Mouse (Mus musculus) myocyte (in vitro differentiated cells): ENCODE results near the gene Tuba1b. TPM values are rescaled to one million over a fixed set of nuclear protein-coding genes. Genes with fewer than 3 reads are reported as not detected.
A peak's percentile ranks its signal among the peaks of the same experiment; 100 is the strongest.
"Not testable (repeated sequence)": the region's sequence is repeated elsewhere in the genome, so short reads cannot be mapped to it uniquely, and the experiment has no call there.

Experiments used
- H3K27me3 ChIP-seq: one replicate; pipeline ENCODE4 v1.6.1; 2011; ENCODE audit not compliant: control insufficient read depth, insufficient read depth, insufficient read length
- H3K36me3 ChIP-seq: one replicate; pipeline ENCODE4 v1.6.1; 2011; ENCODE audit not compliant: control insufficient read depth, insufficient read depth
- H3K4me2 ChIP-seq: one replicate; pipeline ENCODE4 v1.6.1; 2011; ENCODE audit warnings: low read depth, control low read depth
- H3K4me3 ChIP-seq: one replicate; pipeline ENCODE4 v1.5.1; 2011; ENCODE audit warnings: mild to moderate bottlenecking, control low read depth, moderate library complexity
- H3K79me2 ChIP-seq: one replicate; pipeline ENCODE4 v1.6.1; 2011; ENCODE audit not compliant: control insufficient read depth, insufficient read depth
- H3ac ChIP-seq: one replicate; pipeline ENCODE4 v1.6.1; 2011; ENCODE audit not compliant: control insufficient read depth, insufficient read length
- CEBPB ChIP-seq: IDR thresholded peaks from 2 replicates; pipeline ENCODE4 v1.6.1; 2011; ENCODE audit warnings: mild to moderate bottlenecking, moderate library complexity; ENCODE audit not compliant: poor library complexity, insufficient read depth, severe bottlenecking
- E2F4 ChIP-seq: IDR thresholded peaks from one replicate; pipeline ENCODE4 v1.6.1; 2011; ENCODE audit warnings: mild to moderate bottlenecking, control low read depth, moderate library complexity; ENCODE audit not compliant: insufficient read depth
- MAX ChIP-seq: IDR thresholded peaks from one replicate; pipeline ENCODE4 v1.6.1; 2011; ENCODE audit warnings: low read depth, mild to moderate bottlenecking, control low read depth
- MYOD1 ChIP-seq, 3 experiments: IDR thresholded peaks; one replicate each; pipeline ENCODE4 v1.6.1; 2011; ENCODE audit warnings: control low read depth in 2 of 3, low read depth in 2 of 3, mild to moderate bottlenecking in 2 of 3, moderate library complexity in 1 of 3; ENCODE audit not compliant: insufficient read length in 2 of 3, control insufficient read depth in 1 of 3
- MYOG ChIP-seq, 3 experiments: IDR thresholded peaks; one replicate each; pipeline ENCODE4 v1.6.1; 2011; ENCODE audit warnings: control low read depth in 2 of 3, low read depth in 2 of 3, mild to moderate bottlenecking in 2 of 3; ENCODE audit not compliant: insufficient read length in 2 of 3, control insufficient read depth in 1 of 3, insufficient read depth in 1 of 3
- POLR2A ChIP-seq: IDR thresholded peaks from one replicate; pipeline ENCODE4 v1.6.1; 2011; ENCODE audit warnings: low read depth, mild to moderate bottlenecking, control low read depth, moderate library complexity; ENCODE audit not compliant: insufficient read length
- POLR2AphosphoS2 ChIP-seq: IDR thresholded peaks from one replicate; pipeline ENCODE4 v1.6.1; 2011; ENCODE audit warnings: low read depth, control low read depth; ENCODE audit not compliant: insufficient read length
- REST ChIP-seq: IDR thresholded peaks from one replicate; pipeline ENCODE4 v1.6.1; 2011; ENCODE audit warnings: mild to moderate bottlenecking, control low read depth, moderate library complexity; ENCODE audit not compliant: insufficient read depth, insufficient read length
- SRF ChIP-seq: IDR thresholded peaks from one replicate; pipeline ENCODE4 v1.6.1; 2011; ENCODE audit warnings: low read depth; ENCODE audit not compliant: control insufficient read depth, insufficient read length
- TCF12 ChIP-seq: IDR thresholded peaks from one replicate; pipeline ENCODE4 v1.6.1; 2011; ENCODE audit warnings: mild to moderate bottlenecking, control low read depth; ENCODE audit not compliant: poor library complexity, insufficient read depth, severe bottlenecking
- TCF3 ChIP-seq: IDR thresholded peaks from one replicate; pipeline ENCODE4 v1.6.1; 2011; ENCODE audit warnings: low read depth, control low read depth; ENCODE audit not compliant: insufficient read length
- USF1 ChIP-seq: IDR thresholded peaks from one replicate; pipeline ENCODE4 v1.6.1; 2011; ENCODE audit warnings: low read depth, mild to moderate bottlenecking, control low read depth, moderate library complexity
- polyA plus RNA-seq: library from polyadenylated mRNA; unstranded; fragments of >200 nt; fragmentation: generic; extraction: Trizol; gene quantifications from one replicate; pipeline ENCODE4 v1.2.1, GENCODE M21; 2012; ENCODE audit warnings: missing spikeins

The Tuba1b gene
- polyA plus RNA-seq, 1 experiment: 2,204 TPM

- Histone ChIP-seq H3ac (no peak overlapping the region), H3K4me2 (peak overlapping the region; percentile 87), H3K79me2 (no peaks in the 10 kb centered on the region), H3K36me3 (no peaks in the 10 kb centered on the region), H3K4me3 (peak overlapping the region; percentile 2), H3K27me3 (no peaks in the 10 kb centered on the region)
- TF ChIP-seq MYOG (IDR thresholded peaks at IDR 0.05; ENCODE audit: control insufficient read depth in 1 of 3, insufficient read depth in 1 of 3, insufficient read length in 2 of 3, low read depth in 2 of 3): no peak
- TF ChIP-seq POLR2A: peak; percentile 17
Measured at GRCm38 (mm10) chr15:98978409-98979172, 44.2 kb upstream of the Tuba1b start.

- no peaks in the 10 kb centered on the region for H3K27me3 ChIP-seq
- H3ac ChIP-seq: no peak overlapping the region
- H3K79me2 ChIP-seq: no peaks in the 10 kb centered on the region
- peak overlapping the region; percentile 87 for H3K4me2 ChIP-seq
- H3K4me3 ChIP-seq: peak overlapping the region; percentile 2
- TF ChIP-seq MYOD1 (IDR thresholded peaks at IDR 0.05; ENCODE audit: control insufficient read depth in 1 of 3, insufficient read length in 2 of 3, low read depth in 2 of 3) (peak in 2 of 3 experiments; percentile 50 to 59), POLR2AphosphoS2 (no peak), E2F4 (no peak), POLR2A (no peak), MYOG (IDR thresholded peaks at IDR 0.05; ENCODE audit: control insufficient read depth in 1 of 3, insufficient read depth in 1 of 3, insufficient read length in 2 of 3, low read depth in 2 of 3) (peak in 1 of 3 experiments; percentile 38), CEBPB (peak; percentile 68), MAX (no peak), USF1 (no peak), REST (no peak)
- H3K36me3 ChIP-seq: no peaks in the 10 kb centered on the region
Measured at GRCm38 (mm10) chr15:98977759-98978408, 43.5 kb upstream of the Tuba1b start.

- H3K27me3 ChIP-seq: no peaks in the 10 kb centered on the region
- no peak overlapping the region for H3K4me3 ChIP-seq
- no peak for TF ChIP-seq TCF12
- no peak for TF ChIP-seq CEBPB
- TF ChIP-seq TCF3: no peak
- no peak for TF ChIP-seq POLR2AphosphoS2
- no peak for TF ChIP-seq MYOD1 (IDR thresholded peaks at IDR 0.05; ENCODE audit: control insufficient read depth in 1 of 3, insufficient read length in 2 of 3, low read depth in 2 of 3)
- no peak for TF ChIP-seq REST
- no peak for TF ChIP-seq SRF
- no peak for TF ChIP-seq MYOG (IDR thresholded peaks at IDR 0.05; ENCODE audit: control insufficient read depth in 1 of 3, insufficient read depth in 1 of 3, insufficient read length in 2 of 3, low read depth in 2 of 3)
- no peak for TF ChIP-seq USF1
- TF ChIP-seq MAX: no peak
- TF ChIP-seq POLR2A: no peak
- no peak for TF ChIP-seq E2F4
- H3K79me2 ChIP-seq: no peaks in the 10 kb centered on the region
- no peaks in the 10 kb centered on the region for H3K36me3 ChIP-seq
- H3K4me2 ChIP-seq: peak overlapping the region; percentile 87
- H3ac ChIP-seq: no peak overlapping the region
Measured at GRCm38 (mm10) chr15:98976763-98977758, 42.7 kb upstream of the Tuba1b start.

- H3K4me3 ChIP-seq: no peak overlapping the region
Measured at GRCm38 (mm10) chr15:98973015-98973614, 38.8 kb upstream of the Tuba1b start.

GRCm38 (mm10) chr15:98971576-98972320 lies 37.4 kb upstream of the Tuba1b start:
- H3K36me3 ChIP-seq, H3K4me2 ChIP-seq, H3K79me2 ChIP-seq, H3K27me3 ChIP-seq, H3K4me3 ChIP-seq, H3ac ChIP-seq: not testable (repeated sequence)

More at GRCm38 (mm10) chr15:98973015-98973614, 38.8 kb upstream of the Tuba1b start:
- Histone ChIP-seq H3K79me2 (no peaks in the 10 kb centered on the region), H3K4me2 (no peak overlapping the region), H3K27me3 (no peaks in the 10 kb centered on the region), H3K36me3 (no peaks in the 10 kb centered on the region), H3ac (no peak overlapping the region)
- no peak for TF ChIP-seq SRF
- no peak for TF ChIP-seq POLR2AphosphoS2
- no peak for TF ChIP-seq MAX
- no peak for TF ChIP-seq TCF3
